Mouse (Mus musculus): ENCODE results near the gene Egln1. TPM values are rescaled to one million over a fixed set of nuclear protein-coding genes. Genes with fewer than 3 reads are reported as not detected.

Gene Egln1
- total and polyA plus RNA-seq, 3 experiments: 47.1 to 55.0 TPM; not detected in 1

DNA sequence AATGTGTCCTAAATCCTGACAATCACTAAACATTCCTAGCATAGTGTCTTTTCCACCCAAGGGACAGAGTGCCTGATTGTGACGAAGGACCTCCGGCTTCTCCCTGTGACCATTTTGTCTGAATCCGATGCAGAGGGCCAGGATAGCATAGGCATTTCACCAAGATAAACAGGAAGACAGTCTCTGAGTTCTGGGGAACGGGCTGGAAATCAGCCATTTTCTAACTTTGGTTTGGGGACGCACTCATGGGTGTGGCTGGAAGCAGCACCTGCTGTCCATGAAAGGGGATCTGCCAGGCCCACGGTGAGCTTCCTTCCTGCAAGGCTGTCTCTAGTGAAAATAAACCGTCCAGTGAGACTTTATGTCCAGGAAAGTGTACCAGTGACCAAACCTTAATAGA lies 4.1 kb upstream of the Egln1 start:
- no peak overlapping the region for H3K4me3 ChIP-seq (ENCODE audit: control insufficient read depth in 1 of 2, insufficient read depth in 1 of 2, low read depth in 2 of 2, low read length in 2 of 2)
- H3K36me3 ChIP-seq (ENCODE audit: control insufficient read depth in 1 of 2, insufficient read depth in 2 of 2, low read length in 2 of 2): peaks cover 0 to 11% of the 10 kb centered on the region in 2 experiments; a peak in 2 of 4 replicates
- H3K27me3 ChIP-seq (ENCODE audit: control insufficient read depth in 1 of 2, insufficient read depth in 2 of 2, low read length in 2 of 2): no peaks in the 10 kb centered on the region
- no peaks in the 10 kb centered on the region for H3K9me3 ChIP-seq (replicated peaks; ENCODE audit: insufficient read depth, low read length)
- TF ChIP-seq USF2 (IDR thresholded peaks at IDR 0.05; ENCODE audit: borderline replicate concordance in 1 of 2, insufficient read depth in 1 of 2, low read depth in 1 of 2, low read length in 2 of 2): no peak
- TF ChIP-seq MAFK (IDR thresholded peaks at IDR 0.05; ENCODE audit: borderline replicate concordance, low read depth, low read length): no peak
- TF ChIP-seq ZNF384 (IDR thresholded peaks at IDR 0.05; ENCODE audit: low read depth, low read length): no peak
- H3K79me2 ChIP-seq (ENCODE audit: control insufficient read depth, insufficient read depth, low read length, poor library complexity): peaks cover 11% of the 10 kb centered on the region
- peaks cover 4 to 13% of the 10 kb centered on the region in 2 experiments for H3K4me1 ChIP-seq (ENCODE audit: control insufficient read depth in 1 of 2, insufficient read depth in 2 of 2, low read length in 2 of 2)
- no peak overlapping the region for H3K27ac ChIP-seq (ENCODE audit: control insufficient read depth, low read depth, low read length)
- DNase-seq (ENCODE audit: low read depth, low spot score): no peak
- H3K9ac ChIP-seq (ENCODE audit: control insufficient read depth, low read depth, low read length, poor library complexity, severe bottlenecking): no peak overlapping the region

DNA sequence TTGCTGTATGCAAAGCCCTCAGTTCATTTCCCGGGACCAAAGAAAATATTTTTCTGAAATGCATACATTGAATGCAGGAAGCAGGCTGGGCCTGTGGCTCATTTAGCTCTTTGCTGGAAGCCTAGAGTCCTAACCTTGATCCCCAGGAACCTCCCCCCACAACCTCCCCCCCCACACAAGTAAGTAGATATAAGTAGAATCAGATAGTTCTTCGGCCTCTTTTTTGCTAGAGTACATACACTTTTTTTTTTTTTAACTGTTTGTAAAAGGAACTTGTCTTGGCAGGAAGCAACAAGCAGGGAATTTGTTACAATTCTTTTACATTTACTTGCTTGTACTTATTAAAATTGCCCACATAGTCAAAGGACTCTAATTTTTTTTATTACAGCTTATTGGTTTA lies 1.7 kb upstream of the Egln1 start:
- 0 out of 2 replicates have a peak, but pooled peaks have one; percentile 10 for TF ChIP-seq ZC3H11A (IDR thresholded peaks at IDR 0.05; ENCODE audit: low read depth, low read length)
- TF ChIP-seq E2F4 (IDR thresholded peaks at IDR 0.05; ENCODE audit: borderline replicate concordance, low read depth, low read length): no peak
- TF ChIP-seq HCFC1 (IDR thresholded peaks at IDR 0.05; ENCODE audit: low read depth, low read length): 0 out of 2 replicates have a peak, but pooled peaks have one; percentile 35
- peak; percentile 29 to 45; a peak in 1 of 4 replicates for TF ChIP-seq EP300 (IDR thresholded peaks at IDR 0.05; ENCODE audit: low read depth in 1 of 2, low read length in 2 of 2)
- no peak for TF ChIP-seq CHD2 (IDR thresholded peaks at IDR 0.05; ENCODE audit: low read length)
- peak; percentile 96 for TF ChIP-seq ZNF384 (IDR thresholded peaks at IDR 0.05; ENCODE audit: low read depth, low read length)
- peak; percentile 51; the same call in 1 of the 2 replicates for TF ChIP-seq MAZ (IDR thresholded peaks at IDR 0.05; ENCODE audit: low read depth, low read length)
- no peak for TF ChIP-seq UBTF (IDR thresholded peaks at IDR 0.05; ENCODE audit: borderline replicate concordance, insufficient read depth, low read depth, low read length)
- TF ChIP-seq SIN3A (IDR thresholded peaks at IDR 0.05; ENCODE audit: low read length): peak; percentile 63; the same call in 1 of the 2 replicates
- TF ChIP-seq GABPA (IDR thresholded peaks at IDR 0.05; ENCODE audit: low read depth, low read length): no peak
- TF ChIP-seq ETS1 (IDR thresholded peaks at IDR 0.05; ENCODE audit: low read depth, low read length): peak; percentile 56; the same call in 1 of the 2 replicates
- TF ChIP-seq TAL1 (IDR thresholded peaks at IDR 0.05; ENCODE audit: low read length): no peak
- TF ChIP-seq MYC (IDR thresholded peaks at IDR 0.05; ENCODE audit: low read depth, low read length): 0 out of 2 replicates have a peak, but pooled peaks have one; percentile 49
- peak; percentile 37; the same call in 1 of the 2 replicates for TF ChIP-seq ELF1 (IDR thresholded peaks at IDR 0.05; ENCODE audit: low read depth, low read length)
- TF ChIP-seq BHLHE40 (IDR thresholded peaks at IDR 0.05; ENCODE audit: borderline replicate concordance, low read depth, low read length): no peak
- TF ChIP-seq MAFK (IDR thresholded peaks at IDR 0.05; ENCODE audit: borderline replicate concordance, low read depth, low read length): no peak
- no peak for TF ChIP-seq MEF2A (IDR thresholded peaks at IDR 0.05; ENCODE audit: extremely low read depth, insufficient replicate concordance, low read depth, low read length, poor library complexity, severe bottlenecking)
- no peak for TF ChIP-seq NELFE (IDR thresholded peaks at IDR 0.05; ENCODE audit: low read depth, low read length)
- peak overlapping the region; percentile 90 to 100 for H3K4me3 ChIP-seq (ENCODE audit: control insufficient read depth in 1 of 2, insufficient read depth in 1 of 2, low read depth in 2 of 2, low read length in 2 of 2)
- H3K79me2 ChIP-seq (ENCODE audit: control insufficient read depth, insufficient read depth, low read length, poor library complexity): peaks cover 28% of the 10 kb centered on the region
- no peak for DNase-seq (ENCODE audit: low read depth, low spot score)
- H3K27ac ChIP-seq (ENCODE audit: control insufficient read depth, low read depth, low read length): peak overlapping the region; percentile 88; the same call in 1 of the 2 replicates
- peaks cover 0 to 14% of the 10 kb centered on the region in 2 experiments; a peak in 2 of 4 replicates for H3K36me3 ChIP-seq (ENCODE audit: control insufficient read depth in 1 of 2, insufficient read depth in 2 of 2, low read length in 2 of 2)
- peak overlapping the region; percentile 82 for H3K9ac ChIP-seq (ENCODE audit: control insufficient read depth, low read depth, low read length, poor library complexity, severe bottlenecking)
- peaks cover 4 to 21% of the 10 kb centered on the region in 2 experiments for H3K4me1 ChIP-seq (ENCODE audit: control insufficient read depth in 1 of 2, insufficient read depth in 2 of 2, low read length in 2 of 2)
- no peaks in the 10 kb centered on the region for H3K27me3 ChIP-seq (ENCODE audit: control insufficient read depth in 1 of 2, insufficient read depth in 2 of 2, low read length in 2 of 2)
- no peaks in the 10 kb centered on the region for H3K9me3 ChIP-seq (replicated peaks; ENCODE audit: insufficient read depth, low read length)
